22 mouse cellular contexts compared by ENCODE assay signal in genomic region chr4:139830053-139830452, GRCm38 (mm10). TPM values are rescaled to one million over a fixed set of nuclear protein-coding genes. Genes with fewer than 3 reads are reported as not detected.
DNase-seq lines count a peak whose midpoint lies in the region; ATAC-seq and TF ChIP-seq lines count a peak whose summit lies in the region.
"Had no signal": no experiment of that assay in that cellular context is flagged by ENCODE, and none has a peak within 500 bp of the region (broad histone marks: within the 10 kb centered on the region; RNA-seq: fewer than 3 reads in every experiment).

No protein-coding gene starts in this region.

- peaks cover 80% of the 10 kb centered on the region for H3K27me3 ChIP-seq in hindbrain, embryonic 11.5 days (ENCODE audit: control insufficient read depth, insufficient read depth, low read length)
- H3K27me3 ChIP-seq in hindbrain, embryonic 16.5 days (replicated peaks; ENCODE audit: control insufficient read depth, insufficient read depth, low read length), result peaks cover 66% of the 10 kb centered on the region
- H3K27me3 ChIP-seq in embryonic facial prominence, embryonic 14.5 days (replicated peaks; ENCODE audit: control insufficient read depth, insufficient read depth, low read length), result peaks cover 99% of the 10 kb centered on the region
- H3K27me3 ChIP-seq in midbrain, embryonic 11.5 days (ENCODE audit: control insufficient read depth, insufficient read depth, low read length), result peaks cover 73% of the 10 kb centered on the region
- H3K27me3 ChIP-seq in neural tube, embryonic 13.5 days, result peaks cover 98% of the 10 kb centered on the region

- WGBS in hindbrain, embryonic 11.5 days, result 4% methylated on average over 14 of the region's 14 CpGs
- WGBS in hindbrain, embryonic 16.5 days, result 13% methylated on average over 14 of the region's 14 CpGs
- WGBS in embryonic facial prominence, embryonic 14.5 days, result 7% methylated on average over 14 of the region's 14 CpGs
- 9% methylated on average over 14 of the region's 14 CpGs for WGBS in midbrain, embryonic 11.5 days
- WGBS in neural tube, embryonic 13.5 days, result 9% methylated on average over 14 of the region's 14 CpGs

- H3K4me1 ChIP-seq in hindbrain, embryonic 11.5 days (replicated peaks; ENCODE audit: control insufficient read depth, insufficient read depth, low read length), result peaks cover 18% of the 10 kb centered on the region
- H3K4me1 ChIP-seq in hindbrain, embryonic 16.5 days (ENCODE audit: control insufficient read depth, insufficient read depth, low read depth, low read length), result peaks cover 17% of the 10 kb centered on the region
- H3K4me1 ChIP-seq in embryonic facial prominence, embryonic 14.5 days (ENCODE audit: control insufficient read depth, insufficient read depth, low read length), result no peaks in the 10 kb centered on the region
- peaks cover 71% of the 10 kb centered on the region for H3K4me1 ChIP-seq in midbrain, embryonic 11.5 days (ENCODE audit: control insufficient read depth, insufficient read depth, low read length)
- peaks cover 89% of the 10 kb centered on the region for H3K4me1 ChIP-seq in neural tube, embryonic 13.5 days (replicated peaks)

- ATAC-seq in hindbrain, embryonic 11.5 days (ENCODE audit: low FRiP score), result no peak
- ATAC-seq in hindbrain, embryonic 16.5 days, result no peak
- ATAC-seq in embryonic facial prominence, embryonic 14.5 days (ENCODE audit: low read depth), result no peak
- no peak for ATAC-seq in midbrain, embryonic 11.5 days (ENCODE audit: low FRiP score)
- no peak for ATAC-seq in neural tube, embryonic 13.5 days (ENCODE audit: low read depth)
- ATAC-seq: forebrain, embryonic 15.5 days; intestine, embryonic 16.5 days had no signal

- no peaks in the 10 kb centered on the region for H3K9me3 ChIP-seq in hindbrain, embryonic 11.5 days (ENCODE audit: control insufficient read depth, low read length)
- H3K9me3 ChIP-seq in hindbrain, embryonic 16.5 days (ENCODE audit: control insufficient read depth, low read length), result no peaks in the 10 kb centered on the region
- H3K9me3 ChIP-seq in embryonic facial prominence, embryonic 14.5 days (ENCODE audit: control insufficient read depth, low read length), result no peaks in the 10 kb centered on the region
- no peaks in the 10 kb centered on the region for H3K9me3 ChIP-seq in midbrain, embryonic 11.5 days (ENCODE audit: control insufficient read depth, low read length)
- no peaks in the 10 kb centered on the region for H3K9me3 ChIP-seq in neural tube, embryonic 13.5 days
- H3K9me3 ChIP-seq: forebrain, embryonic 15.5 days had no signal

- intact Hi-C loops in gastrocnemius, postnatal 14 days (cut with DNase I; ENCODE audit: low total_unique reads), result no loop called here

- peak; percentile 59 for DNase-seq in hindbrain, embryonic 11.5 days (ENCODE audit: low spot score)
- no peak for DNase-seq in embryonic facial prominence, embryonic 14.5 days (ENCODE audit: low spot score)
- DNase-seq in midbrain, embryonic 11.5 days (ENCODE audit: low spot score, missing footprints), result peak; percentile 94
- no peak for DNase-seq in natural killer cell, adult 2 months (ENCODE audit: low spot score in 2 of 2)
- no peak for DNase-seq in layer of hippocampus, adult 2 months (ENCODE audit: low spot score in 2 of 2)
- no peak for DNase-seq in gastrocnemius, postnatal 14 days
- DNase-seq: B cell, adult 2 months; cerebellum, postnatal 14 days; gastrocnemius, postnatal 10 days; heart, postnatal 14 days; layer of hippocampus, adult 9-11 months; lung, postnatal 10 days; thymus, postnatal 36 days had no signal

- H3K27ac ChIP-seq in hindbrain, embryonic 11.5 days (ENCODE audit: low read depth, low read length), result no peak overlapping the region
- H3K27ac ChIP-seq in hindbrain, embryonic 16.5 days (ENCODE audit: low read depth, low read length), result no peak overlapping the region
- no peak overlapping the region for H3K27ac ChIP-seq in embryonic facial prominence, embryonic 14.5 days (replicated peaks; ENCODE audit: low read depth, low read length)
- H3K27ac ChIP-seq in midbrain, embryonic 11.5 days (ENCODE audit: low read depth, low read length), result no peak overlapping the region
- no peak overlapping the region for H3K27ac ChIP-seq in neural tube, embryonic 13.5 days (replicated peaks)
- no peak overlapping the region for H3K27ac ChIP-seq in layer of hippocampus, adult 2 months
- H3K27ac ChIP-seq: forebrain, embryonic 15.5 days; kidney, postnatal 0 days; liver, embryonic 14.5 days; stomach, postnatal 0 days had no signal

- H3K4me3 ChIP-seq in hindbrain, embryonic 11.5 days (ENCODE audit: low read depth, low read length), result peak overlapping the region; percentile 57
- no peak overlapping the region for H3K4me3 ChIP-seq in hindbrain, embryonic 16.5 days (ENCODE audit: low read length)
- peak overlapping the region; percentile 44 for H3K4me3 ChIP-seq in embryonic facial prominence, embryonic 14.5 days (ENCODE audit: low read depth, low read length)
- peak overlapping the region; percentile 62 for H3K4me3 ChIP-seq in midbrain, embryonic 11.5 days (ENCODE audit: low read depth, low read length)
- peak overlapping the region; percentile 39 for H3K4me3 ChIP-seq in neural tube, embryonic 13.5 days
- H3K4me3 ChIP-seq in layer of hippocampus, adult 2 months, result no peak overlapping the region
- H3K4me3 ChIP-seq: forebrain, embryonic 15.5 days had no signal

- TF ChIP-seq CTCF in layer of hippocampus, adult 2 months (conservative IDR thresholded peaks at IDR 0.05), result no peak

- H3K4me2 ChIP-seq in hindbrain, embryonic 11.5 days (replicated peaks; ENCODE audit: low read depth, low read length), result peak overlapping the region; percentile 65
- no peak overlapping the region for H3K4me2 ChIP-seq in hindbrain, embryonic 16.5 days (ENCODE audit: low read length)
- peak overlapping the region; percentile 48 for H3K4me2 ChIP-seq in embryonic facial prominence, embryonic 14.5 days (ENCODE audit: low read depth, low read length)
- H3K4me2 ChIP-seq in midbrain, embryonic 11.5 days, result peak overlapping the region; percentile 57
- H3K4me2 ChIP-seq in neural tube, embryonic 13.5 days, result peak overlapping the region; percentile 58
- H3K4me2 ChIP-seq: forebrain, embryonic 15.5 days had no signal

- H3K36me3 ChIP-seq in hindbrain, embryonic 11.5 days (ENCODE audit: control insufficient read depth, insufficient read depth, low read length), result no peaks in the 10 kb centered on the region
- no peaks in the 10 kb centered on the region for H3K36me3 ChIP-seq in hindbrain, embryonic 16.5 days (ENCODE audit: control insufficient read depth, insufficient read depth, low read length)
- no peaks in the 10 kb centered on the region for H3K36me3 ChIP-seq in embryonic facial prominence, embryonic 14.5 days (ENCODE audit: control insufficient read depth, insufficient read depth, low read length)
- no peaks in the 10 kb centered on the region for H3K36me3 ChIP-seq in midbrain, embryonic 11.5 days (ENCODE audit: control insufficient read depth, insufficient read depth, low read length)
- H3K36me3 ChIP-seq in neural tube, embryonic 13.5 days, result no peaks in the 10 kb centered on the region
- H3K36me3 ChIP-seq: forebrain, embryonic 15.5 days had no signal

- H3K9ac ChIP-seq in hindbrain, embryonic 11.5 days (ENCODE audit: low read depth, low read length), result peak overlapping the region; percentile 75; the same call in 1 of the 2 replicates
- H3K9ac ChIP-seq in hindbrain, embryonic 16.5 days (ENCODE audit: low read depth, low read length), result no peak overlapping the region
- peak overlapping the region; percentile 10; the same call in 1 of the 2 replicates for H3K9ac ChIP-seq in embryonic facial prominence, embryonic 14.5 days (ENCODE audit: low read depth, low read length)
- peak overlapping the region; percentile 72 for H3K9ac ChIP-seq in midbrain, embryonic 11.5 days (ENCODE audit: low read length)
- no peak overlapping the region for H3K9ac ChIP-seq in neural tube, embryonic 13.5 days
- H3K9ac ChIP-seq: forebrain, embryonic 15.5 days; liver, embryonic 14.5 days had no signal

RNA-seq across cellular contexts. Expression of gene Pax7, which starts 3.3 kb away (rescaled TPM):
- polyA plus RNA-seq in hindbrain, embryonic 11.5 days (2014; fragmentation: Nextera tagmentation; extraction: Ambion mirVana), result 2.2 and 2.7 TPM in 2 replicates
- polyA plus RNA-seq in hindbrain, embryonic 16.5 days (2015; fragmentation: Nextera tagmentation; extraction: Ambion mirVana), result 0.24 and 0.60 TPM in 2 replicates
- polyA plus RNA-seq in embryonic facial prominence, embryonic 14.5 days (2014; fragmentation: Nextera tagmentation; extraction: Ambion mirVana), result 2.6 TPM in 2 replicates
- 3.1 and 3.4 TPM in 2 replicates for polyA plus RNA-seq in midbrain, embryonic 11.5 days (2014; fragmentation: Nextera tagmentation; extraction: Ambion mirVana)
- 0.50 and 0.70 TPM in 2 replicates for polyA plus RNA-seq in neural tube, embryonic 13.5 days (2015; fragmentation: Nextera tagmentation; extraction: Ambion mirVana)
- not detected for total RNA-seq in layer of hippocampus, adult 2 months (2021)
- total RNA-seq in gastrocnemius, postnatal 14 days (2021), result 1 to 10 TPM; 3.2 to 5.2 TPM
- total RNA-seq: adrenal gland, adult 18-20 months; heart, postnatal 14 days; left cerebral cortex, postnatal 25 days had no signal
- polyA plus RNA-seq: intestine, embryonic 16.5 days; kidney, postnatal 0 days; liver, embryonic 14.5 days; stomach, postnatal 0 days had no signal

Comparison
In these comparisons a context has a peak if more than half of its experiments do, and no peak if none do; other contexts are left out.
1. H3K4me3 ChIP-seq: peak in hindbrain, embryonic 11.5 days (single experiment), embryonic facial prominence, embryonic 14.5 days (single experiment), midbrain, embryonic 11.5 days (single experiment) and neural tube, embryonic 13.5 days (single experiment); none in hindbrain, embryonic 16.5 days (single experiment) and layer of hippocampus, adult 2 months (single experiment).
2. H3K9ac ChIP-seq: peak in hindbrain, embryonic 11.5 days (single experiment), embryonic facial prominence, embryonic 14.5 days (single experiment) and midbrain, embryonic 11.5 days (single experiment); none in hindbrain, embryonic 16.5 days (single experiment) and neural tube, embryonic 13.5 days (single experiment).
3. DNase-seq: peak in hindbrain, embryonic 11.5 days (single experiment) and midbrain, embryonic 11.5 days (single experiment); none in embryonic facial prominence, embryonic 14.5 days (single experiment), natural killer cell, adult 2 months (0 of 2), layer of hippocampus, adult 2 months (0 of 2) and gastrocnemius, postnatal 14 days (single experiment).